Mouse (Mus musculus) heart, adult 2 months (tissue): ENCODE data around the gene Rnf186.

Experiments
- CTCF ChIP-seq: fragments of 200-600 bp; IDR thresholded peaks from 2 replicates; pipeline ENCODE4 v1.8.1; 2022; ENCODE audit warnings: antibody characterized with exemption, mild to moderate bottlenecking, moderate library complexity
- EP300 ChIP-seq: fragments of 200-500 bp; IDR thresholded peaks from 2 replicates; pipeline ENCODE4 v1.6.1; 2011; ENCODE audit warnings: low read depth, low read length, control low read depth; ENCODE audit not compliant: insufficient read depth
- POLR2A ChIP-seq: fragments of 200-500 bp; IDR thresholded peaks from 2 replicates; pipeline ENCODE4 v1.6.1; 2011; ENCODE audit warnings: mild to moderate bottlenecking, low read depth, low read length, control low read depth; ENCODE audit not compliant: insufficient read depth

DNA sequence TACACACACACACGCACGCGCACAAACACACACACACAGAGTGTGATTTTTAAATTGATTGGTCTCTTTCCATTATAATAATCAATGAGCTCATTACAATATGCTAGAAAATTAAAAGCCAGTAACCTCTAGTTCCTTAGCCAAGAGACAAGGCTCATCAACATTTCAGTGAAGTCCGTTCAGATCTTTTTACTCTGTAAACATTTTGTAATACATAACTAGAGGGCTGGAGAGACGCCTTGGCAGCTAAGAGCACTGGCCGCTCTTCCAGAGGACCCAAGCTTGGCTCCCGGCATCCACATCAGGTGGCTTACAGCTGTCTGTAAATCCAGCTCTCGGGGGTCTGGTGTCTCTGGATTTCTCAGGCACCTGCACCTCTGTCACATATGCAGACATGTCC is 13.1 kb downstream of the Rnf186 start:
- no peak for TF ChIP-seq EP300
- TF ChIP-seq POLR2A = no peak
- TF ChIP-seq CTCF = no peak
